Mouse (Mus musculus): ENCODE results near the gene 1700020A23Rik. TPM values are rescaled to one million over a fixed set of nuclear protein-coding genes. Genes with fewer than 3 reads are reported as not detected.
"Not testable (repeated sequence)": the region's sequence is repeated elsewhere in the genome, so short reads cannot be mapped to it uniquely, and the experiment has no call there.

Gene 1700020A23Rik
- polyA plus RNA-seq (2017; shearing (Covaris generic)) = not detected

- no peak for ATAC-seq
Measured at GRCm38 (mm10) chr2:130404939-130405338, at the start of gene 1700020A23Rik, which contains the start of gene Gm28372. TSS of gene 1700020A23Rik (plus strand) at chr2:130405259. TSS of gene Gm28372 (plus strand) at chr2:130405239.

GRCm38 (mm10) chr2:130357551-130357950, 47.5 kb upstream of the 1700020A23Rik start:
- no peak for ATAC-seq

GRCm38 (mm10) chr2:130358852-130359251, 46.2 kb upstream of the 1700020A23Rik start:
- no peak for ATAC-seq

- ATAC-seq = no peak
Measured at GRCm38 (mm10) chr2:130362511-130363026, 42.5 kb upstream of the 1700020A23Rik start.

- no peak for ATAC-seq
Measured at GRCm38 (mm10) chr2:130365211-130366094, 39.6 kb upstream of the 1700020A23Rik start.

GRCm38 (mm10) chr2:130367386-130367785, 37.7 kb upstream of the 1700020A23Rik start:
- no peak for ATAC-seq

- not testable (repeated sequence) for ATAC-seq
Measured at GRCm38 (mm10) chr2:130373026-130373425, 32.0 kb upstream of the 1700020A23Rik start.

GRCm38 (mm10) chr2:130374951-130375350, 30.1 kb upstream of the 1700020A23Rik start:
- no peak for ATAC-seq

GRCm38 (mm10) chr2:130383205-130383604, 21.9 kb upstream of the 1700020A23Rik start:
- ATAC-seq = no peak

GRCm38 (mm10) chr2:130383895-130384294, 21.2 kb upstream of the 1700020A23Rik start:
- no peak for ATAC-seq

- no peak for ATAC-seq
Measured at GRCm38 (mm10) chr2:130386212-130386611, 18.8 kb upstream of the 1700020A23Rik start.

- no peak for ATAC-seq
Measured at GRCm38 (mm10) chr2:130388796-130389195, 16.3 kb upstream of the 1700020A23Rik start.

- ATAC-seq = no peak
Measured at GRCm38 (mm10) chr2:130390993-130391625, 13.9 kb upstream of the 1700020A23Rik start.

- ATAC-seq = no peak
Measured at GRCm38 (mm10) chr2:130392836-130393235, 12.2 kb upstream of the 1700020A23Rik start.

GRCm38 (mm10) chr2:130395696-130396095, 9.4 kb upstream of the 1700020A23Rik start:
- ATAC-seq = no peak

- no peak for ATAC-seq
Measured at GRCm38 (mm10) chr2:130397186-130397985, 7.7 kb upstream of the 1700020A23Rik start, which contains the start of gene Cpxm1. TSS of gene Cpxm1 (minus strand) at chr2:130397574.

GRCm38 (mm10) chr2:130398091-130398490, 7.0 kb upstream of the 1700020A23Rik start:
- ATAC-seq = no peak

GRCm38 (mm10) chr2:130400046-130400445, 5.0 kb upstream of the 1700020A23Rik start:
- ATAC-seq = no peak

- ATAC-seq = no peak
Measured at GRCm38 (mm10) chr2:130401891-130402290, 3.2 kb upstream of the 1700020A23Rik start.

GRCm38 (mm10) chr2:130406178-130406577, 1.1 kb downstream of the 1700020A23Rik start, which contains the start of gene Tmem239:
TSS of gene Tmem239 (plus strand) at chr2:130406478.
- no peak for ATAC-seq

GRCm38 (mm10) chr2:130408194-130408593, 3.1 kb downstream of the 1700020A23Rik start:
- no peak for ATAC-seq

All from activated CD4-positive, CD25-positive, alpha-beta regulatory T cell, adult 4 months (primary cell).